Mouse (Mus musculus): ENCODE measurements around the gene Snd1. TPM values are rescaled to one million over a fixed set of nuclear protein-coding genes. Genes with fewer than 3 reads are reported as not detected.
A peak's percentile ranks its signal among the peaks of the same experiment; 100 is the strongest.

The Snd1 gene
- polyA plus RNA-seq, 1 experiment from 2014 or later = 82.0 TPM

DNA sequence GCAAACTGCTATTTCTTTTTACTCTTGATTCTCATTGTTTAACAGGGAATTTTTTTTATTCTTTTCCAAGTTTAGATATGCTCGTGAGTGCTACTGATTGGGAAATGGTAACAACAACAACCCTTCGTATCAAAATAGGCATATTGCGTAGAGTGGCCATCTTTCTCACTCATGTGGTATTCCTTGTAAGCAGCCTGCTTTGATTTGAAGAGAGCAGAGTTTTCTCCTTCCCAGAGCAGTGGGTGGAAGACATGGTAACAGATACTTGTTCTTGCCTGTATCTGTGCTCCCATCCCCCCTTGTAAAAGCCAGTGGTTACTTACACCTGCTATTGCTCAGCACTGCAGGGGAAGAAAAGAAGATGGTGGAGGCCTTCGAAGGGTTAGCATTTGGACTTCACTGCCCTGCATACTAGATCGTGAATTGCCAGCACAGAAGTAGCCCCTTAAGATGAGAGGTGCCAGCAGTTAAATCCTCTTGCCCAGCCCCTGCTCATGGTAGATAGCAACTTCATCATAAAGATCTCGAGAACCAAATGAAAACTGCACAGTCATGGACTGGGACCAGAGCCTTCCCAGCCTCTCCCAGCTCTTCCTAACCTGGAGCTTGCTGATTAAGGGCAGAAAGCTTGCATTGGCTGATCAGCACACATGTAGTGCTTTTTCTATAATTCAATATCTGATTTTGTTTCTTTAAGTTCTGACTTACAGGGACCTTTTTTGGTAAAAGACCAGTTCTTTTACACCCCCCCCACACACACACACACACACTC, 279.4 kb downstream of the Snd1 start:
- peaks cover 11% of the 10 kb centered on the region for H3K4me1 ChIP-seq
- no peak overlapping the region for H3K27ac ChIP-seq

DNA sequence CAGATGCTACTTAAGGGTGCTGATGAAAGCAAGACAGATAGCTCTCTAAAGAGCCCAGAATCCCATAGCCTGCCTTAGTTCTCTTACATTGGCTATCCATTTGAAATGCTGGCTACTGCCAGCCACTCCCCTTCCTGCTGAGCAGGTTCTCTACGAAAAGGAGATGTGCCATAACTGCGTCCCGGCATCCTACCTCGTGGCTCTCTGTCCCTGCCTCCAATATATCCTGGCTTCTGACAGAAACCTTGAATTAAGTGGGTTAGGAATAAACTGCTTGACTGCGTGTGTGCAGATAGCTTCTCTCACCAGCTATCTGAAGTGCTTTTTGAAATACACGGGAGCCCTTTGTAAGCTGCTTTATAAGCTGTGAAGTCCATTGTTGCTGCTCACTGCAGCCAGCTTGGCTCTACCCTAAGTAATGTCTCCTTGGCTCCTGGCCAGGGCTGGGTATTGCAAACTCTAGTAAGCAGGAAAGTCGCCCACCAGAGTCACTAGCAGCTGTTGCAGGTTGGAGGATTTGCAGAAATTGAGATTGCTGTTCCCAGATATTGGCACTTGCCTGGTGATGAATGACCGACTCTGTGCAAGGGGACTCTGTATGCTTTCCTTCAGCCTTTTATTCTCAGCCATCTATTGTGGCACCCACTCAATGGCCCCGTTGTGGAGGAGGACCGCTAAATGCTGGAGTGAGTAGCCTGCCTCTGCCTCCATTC, 281.5 kb downstream of the Snd1 start:
- Histone ChIP-seq H3K27me3 (replicated peaks) (no peaks in the 10 kb centered on the region), H3K36me3 (replicated peaks) (no peaks in the 10 kb centered on the region), H3K9me3 (no peaks in the 10 kb centered on the region), H3K9ac (no peak overlapping the region), H3K4me3 (no peak overlapping the region), H3K4me2 (peak overlapping the region; percentile 12; the same call in 1 of the 2 replicates), H3K4me1 (peaks cover 14% of the 10 kb centered on the region), H3K27ac (peak overlapping the region; percentile 64)
- ATAC-seq (replicated peaks) = peak; percentile 76
- WGBS = 21% methylated on average over 10 of the region's 10 CpGs

More for the DNA sequence above, 279.4 kb downstream of the Snd1 start:
- H3K4me2 ChIP-seq = no peak overlapping the region
- ATAC-seq (replicated peaks) = no peak
- H3K4me3 ChIP-seq = no peak overlapping the region
- H3K9ac ChIP-seq = no peak overlapping the region
- no peaks in the 10 kb centered on the region for H3K36me3 ChIP-seq (replicated peaks)
- no peaks in the 10 kb centered on the region for H3K27me3 ChIP-seq (replicated peaks)
- 86% methylated on average over 6 of the region's 6 CpGs for WGBS
- no peaks in the 10 kb centered on the region for H3K9me3 ChIP-seq

DNA sequence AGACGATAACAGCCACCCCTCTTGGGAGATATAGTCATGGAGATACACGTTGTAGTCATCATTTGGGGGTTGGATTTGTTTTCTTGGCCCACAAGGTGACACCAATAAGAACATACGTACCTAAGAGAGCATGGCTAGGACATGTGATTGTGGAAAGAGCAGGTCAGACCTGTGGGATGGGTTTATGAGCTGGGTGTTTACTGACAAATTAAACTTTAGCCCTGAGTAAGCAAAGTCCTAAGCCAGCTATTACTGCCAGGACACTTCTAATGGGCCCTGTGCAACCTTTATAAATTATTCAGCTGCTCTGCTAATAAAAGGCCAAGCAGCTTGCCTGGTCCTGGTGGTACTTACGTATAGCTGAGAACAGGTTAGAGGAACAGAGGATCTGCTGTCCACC, 283.4 kb downstream of the Snd1 start:
- 78% methylated on average over 4 of the region's 4 CpGs for WGBS
- Histone ChIP-seq H3K27me3 (replicated peaks) (no peaks in the 10 kb centered on the region), H3K27ac (no peak overlapping the region), H3K4me2 (no peak overlapping the region), H3K4me1 (peaks cover 26% of the 10 kb centered on the region), H3K9me3 (no peaks in the 10 kb centered on the region), H3K9ac (no peak overlapping the region), H3K36me3 (replicated peaks) (no peaks in the 10 kb centered on the region), H3K4me3 (no peak overlapping the region)
- ATAC-seq (replicated peaks) = no peak

DNA sequence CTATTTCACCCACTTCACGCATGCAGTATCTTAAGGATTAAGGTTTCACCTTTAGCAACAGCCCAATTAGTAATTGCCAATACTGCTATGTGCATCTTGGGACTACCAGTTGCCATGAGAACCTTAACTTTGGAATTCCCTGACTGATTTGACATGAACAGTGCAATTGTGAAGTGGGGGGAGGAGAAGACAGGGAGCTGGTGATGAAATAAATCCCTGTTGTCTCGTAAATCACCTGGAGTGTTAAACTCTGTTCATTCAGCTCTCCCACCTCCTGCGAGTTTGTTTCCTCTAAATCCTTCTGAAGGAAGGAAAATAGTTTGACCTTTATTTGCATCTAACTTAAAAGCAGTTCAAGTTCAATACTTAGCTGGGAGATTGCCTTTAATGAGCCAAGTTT, 286.8 kb downstream of the Snd1 start:
- H3K27ac ChIP-seq = no peak overlapping the region
- no peaks in the 10 kb centered on the region for H3K27me3 ChIP-seq (replicated peaks)
- H3K9me3 ChIP-seq = no peaks in the 10 kb centered on the region
- no peaks in the 10 kb centered on the region for H3K36me3 ChIP-seq (replicated peaks)
- H3K4me2 ChIP-seq = no peak overlapping the region
- H3K4me1 ChIP-seq = peaks cover 15% of the 10 kb centered on the region
- WGBS = 20% methylated on average over 3 of the region's 3 CpGs
- no peak overlapping the region for H3K9ac ChIP-seq
- no peak overlapping the region for H3K4me3 ChIP-seq
- ATAC-seq (replicated peaks) = no peak

DNA sequence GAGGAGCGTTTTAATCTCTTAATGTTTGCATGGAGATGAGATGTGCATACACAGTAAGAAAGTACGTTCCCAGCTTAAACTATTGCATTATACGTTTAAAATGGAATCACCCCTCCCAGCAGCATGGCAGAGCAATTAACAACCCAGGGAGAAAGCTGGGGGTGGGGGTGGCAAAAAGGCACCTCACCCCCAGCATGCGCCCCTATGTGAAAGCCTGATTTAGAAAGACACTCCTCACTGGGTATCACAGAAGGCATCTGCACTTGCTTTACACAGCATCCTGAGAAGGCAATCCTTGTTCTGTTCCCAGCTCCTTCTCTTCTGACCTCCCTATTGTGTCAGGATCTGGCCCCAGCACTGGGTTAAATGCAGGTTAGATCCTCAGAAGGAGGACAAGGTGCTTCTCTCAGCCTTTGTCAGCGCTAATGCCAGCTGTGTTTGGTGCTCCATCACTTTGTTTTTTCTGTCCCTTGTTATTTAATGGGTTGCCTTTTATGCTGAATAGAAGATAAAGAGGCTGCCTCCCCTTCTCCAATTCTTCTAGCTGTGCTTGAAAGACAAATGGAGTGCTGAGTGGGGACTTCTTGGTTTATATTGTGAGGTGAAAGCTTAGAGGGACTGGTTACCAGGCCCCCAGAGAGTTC, 287.3 kb downstream of the Snd1 start:
- Histone ChIP-seq H3K9me3 (no peaks in the 10 kb centered on the region), H3K27me3 (replicated peaks) (no peaks in the 10 kb centered on the region), H3K27ac (no peak overlapping the region), H3K4me2 (no peak overlapping the region), H3K4me3 (no peak overlapping the region), H3K36me3 (replicated peaks) (no peaks in the 10 kb centered on the region), H3K4me1 (peaks cover 14% of the 10 kb centered on the region), H3K9ac (no peak overlapping the region)
- no peak for ATAC-seq (replicated peaks)
- WGBS = 15% methylated on average over 5 of the region's 5 CpGs

DNA sequence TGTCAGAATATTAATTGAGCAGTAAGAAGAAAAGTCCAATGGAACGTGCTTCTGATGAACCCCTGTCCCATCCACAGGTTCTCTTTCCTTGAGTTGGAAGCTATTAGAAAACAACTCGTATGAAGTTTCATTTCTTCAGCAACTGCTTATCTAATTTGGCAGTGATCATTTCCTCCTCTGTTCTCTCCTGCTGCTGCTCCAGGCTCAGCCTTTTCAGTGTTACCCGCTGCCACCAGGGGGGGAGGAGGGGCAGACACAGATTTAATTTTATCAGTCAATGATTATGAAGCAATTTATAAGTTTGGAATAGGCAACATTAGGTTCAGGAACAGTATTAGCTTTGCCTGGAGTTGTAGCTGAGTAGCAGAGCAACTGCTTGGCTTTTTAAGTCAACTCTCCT, 291.7 kb downstream of the Snd1 start:
- no peaks in the 10 kb centered on the region for H3K9me3 ChIP-seq
- no peak overlapping the region for H3K9ac ChIP-seq
- H3K27me3 ChIP-seq (replicated peaks) = no peaks in the 10 kb centered on the region
- H3K36me3 ChIP-seq (replicated peaks) = no peaks in the 10 kb centered on the region
- H3K4me3 ChIP-seq = no peak overlapping the region
- no peak for ATAC-seq (replicated peaks)
- peaks cover 10% of the 10 kb centered on the region for H3K4me1 ChIP-seq
- H3K27ac ChIP-seq = no peak overlapping the region
- no peak overlapping the region for H3K4me2 ChIP-seq
- WGBS = 80% methylated on average over 3 of the region's 3 CpGs

DNA sequence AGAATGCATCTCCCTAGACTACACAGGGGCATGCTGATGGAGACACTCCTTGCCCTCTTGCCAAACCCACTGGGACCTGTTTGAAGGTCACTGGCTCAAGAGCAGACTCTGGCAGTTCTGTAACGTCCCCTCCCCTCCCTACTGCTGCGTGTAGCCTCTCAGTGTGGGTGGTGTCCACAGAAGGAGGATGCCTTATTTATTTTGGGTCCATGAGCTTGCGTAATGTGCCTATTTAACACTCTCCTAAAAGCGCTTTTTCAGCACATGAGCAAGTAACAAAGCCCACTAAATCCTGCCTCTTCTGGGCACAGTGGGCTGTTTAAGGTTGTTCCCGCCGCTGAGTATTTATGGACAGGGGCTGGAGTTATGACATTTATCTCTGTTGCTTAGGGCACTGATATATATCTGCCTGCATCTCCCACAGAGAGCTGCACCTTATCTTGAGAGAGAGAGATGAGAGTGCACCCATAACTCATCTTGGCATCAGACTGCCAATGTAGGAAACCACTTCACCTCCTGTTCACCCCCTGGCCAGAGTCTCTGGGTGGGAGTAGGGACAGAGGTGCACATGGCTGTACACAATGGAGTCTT, 293.0 kb downstream of the Snd1 start:
- H3K27me3 ChIP-seq (replicated peaks) = no peaks in the 10 kb centered on the region
- no peak overlapping the region for H3K27ac ChIP-seq
- H3K4me2 ChIP-seq = no peak overlapping the region
- H3K4me1 ChIP-seq = no peaks in the 10 kb centered on the region
- no peak overlapping the region for H3K9ac ChIP-seq
- no peaks in the 10 kb centered on the region for H3K9me3 ChIP-seq
- H3K36me3 ChIP-seq (replicated peaks) = no peaks in the 10 kb centered on the region
- WGBS = 90% methylated on average over 6 of the region's 6 CpGs
- no peak overlapping the region for H3K4me3 ChIP-seq
- no peak for ATAC-seq (replicated peaks)

DNA sequence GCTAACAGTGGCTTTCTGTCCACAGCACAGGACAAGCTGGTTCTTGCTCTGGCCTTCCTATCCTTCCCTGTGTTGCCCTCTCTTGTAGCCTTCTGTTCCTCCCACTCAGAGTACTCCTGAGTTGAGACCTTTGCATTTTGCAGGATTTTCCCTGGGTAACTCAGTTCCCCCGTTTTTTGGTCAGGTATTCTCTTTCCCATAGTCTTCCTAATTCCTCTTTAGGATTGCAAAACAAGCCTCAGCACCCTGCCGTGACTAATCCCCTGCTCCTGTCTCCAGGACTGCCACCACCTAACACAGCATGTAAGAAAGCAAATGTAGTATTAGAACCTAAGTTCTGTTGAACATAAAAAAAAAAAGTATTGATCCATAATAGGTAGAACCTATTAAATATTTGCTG, 296.4 kb downstream of the Snd1 start:
- Histone ChIP-seq H3K9me3 (no peaks in the 10 kb centered on the region), H3K36me3 (replicated peaks) (no peaks in the 10 kb centered on the region), H3K4me3 (no peak overlapping the region), H3K27ac (no peak overlapping the region), H3K9ac (no peak overlapping the region), H3K4me1 (no peaks in the 10 kb centered on the region), H3K4me2 (no peak overlapping the region), H3K27me3 (replicated peaks) (no peaks in the 10 kb centered on the region)
- 5% methylated on average over 2 of the region's 2 CpGs for WGBS
- ATAC-seq (replicated peaks) = no peak

DNA sequence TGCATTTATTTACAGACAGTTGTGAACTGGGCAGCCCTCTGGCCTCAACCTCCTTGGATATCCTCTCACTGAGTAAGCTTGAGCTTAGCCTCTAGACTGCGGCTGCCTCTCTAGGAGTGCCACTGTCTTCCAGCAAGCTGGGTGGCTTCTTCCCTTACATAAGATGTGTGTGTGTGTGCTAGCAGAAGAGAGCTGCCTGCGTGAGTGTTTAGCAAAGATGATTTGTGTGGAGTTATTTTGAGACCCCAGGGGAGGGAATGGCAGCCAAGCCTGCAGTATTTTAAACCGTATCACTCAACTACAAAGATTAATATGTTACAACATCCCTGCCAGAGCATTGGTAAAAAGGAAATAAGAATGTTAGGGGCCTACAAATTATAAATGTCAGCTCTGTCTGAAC, 306.8 kb downstream of the Snd1 start:
- ATAC-seq (replicated peaks) = no peak
- H3K27ac ChIP-seq = no peak overlapping the region
- H3K4me3 ChIP-seq = no peak overlapping the region
- H3K4me2 ChIP-seq = no peak overlapping the region
- no peak overlapping the region for H3K9ac ChIP-seq
- WGBS = 59% methylated on average over 3 of the region's 3 CpGs
- H3K36me3 ChIP-seq (replicated peaks) = no peaks in the 10 kb centered on the region
- peaks cover 16% of the 10 kb centered on the region; the same call in 1 of the 2 replicates for H3K4me1 ChIP-seq
- H3K9me3 ChIP-seq = no peaks in the 10 kb centered on the region
- H3K27me3 ChIP-seq (replicated peaks) = no peaks in the 10 kb centered on the region

DNA sequence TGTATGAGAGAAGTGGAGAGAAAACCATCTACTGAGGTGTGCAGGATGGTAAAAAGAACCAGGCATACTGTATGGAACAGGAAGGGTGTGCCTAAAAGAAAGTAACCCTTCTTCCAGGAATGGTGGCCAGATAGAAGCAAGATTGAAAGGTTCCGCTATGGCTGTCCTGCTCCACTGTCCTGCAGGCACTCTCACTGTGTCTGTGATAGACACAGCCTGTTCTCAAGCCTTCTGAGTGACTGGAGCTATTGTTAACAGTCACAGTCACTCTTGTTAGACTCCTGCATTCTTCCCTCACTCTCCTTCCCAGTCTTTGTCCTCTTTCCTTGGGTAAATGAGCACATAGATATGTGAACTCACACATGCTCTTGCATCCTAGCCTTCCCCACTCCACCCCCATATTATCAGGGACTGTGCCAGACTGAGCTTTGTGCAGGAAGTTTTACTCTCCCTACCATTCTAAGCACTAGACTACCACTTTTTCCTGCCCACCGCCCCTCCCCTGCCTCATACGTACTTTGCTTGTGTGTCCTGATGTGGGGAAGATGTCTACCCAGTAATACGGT, 308.2 kb downstream of the Snd1 start:
- no peak overlapping the region for H3K4me2 ChIP-seq
- no peak overlapping the region for H3K9ac ChIP-seq
- H3K27ac ChIP-seq = no peak overlapping the region
- ATAC-seq (replicated peaks) = peak; percentile 37; the same call in 1 of the 2 replicates
- H3K9me3 ChIP-seq = no peaks in the 10 kb centered on the region
- no peaks in the 10 kb centered on the region for H3K27me3 ChIP-seq (replicated peaks)
- H3K4me3 ChIP-seq = no peak overlapping the region
- no peaks in the 10 kb centered on the region for H3K36me3 ChIP-seq (replicated peaks)
- peaks cover 13% of the 10 kb centered on the region; the same call in 1 of the 2 replicates for H3K4me1 ChIP-seq
- 34% methylated on average over 4 of the region's 4 CpGs for WGBS

DNA sequence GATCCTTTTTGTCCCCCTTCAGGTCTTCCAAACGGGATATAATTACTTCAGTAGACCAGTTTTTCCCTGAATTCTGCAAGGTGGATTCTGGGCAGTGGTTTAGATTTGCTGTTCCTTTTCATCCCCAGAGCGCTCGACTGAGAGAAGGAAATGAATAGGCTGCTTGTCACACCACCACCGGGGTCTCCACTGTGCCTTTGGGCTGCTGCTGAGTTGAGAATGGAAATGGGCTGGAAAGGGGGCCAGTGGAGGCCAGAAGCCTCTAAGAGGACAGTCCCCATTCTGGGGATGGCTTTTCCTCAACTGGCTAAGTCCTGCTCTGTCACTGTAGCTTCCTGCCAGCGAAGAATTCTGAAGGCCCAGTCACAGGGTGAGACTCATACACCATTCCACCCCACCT, 309.0 kb downstream of the Snd1 start:
- WGBS = 25% methylated on average over 5 of the region's 5 CpGs
- Histone ChIP-seq H3K36me3 (replicated peaks) (no peaks in the 10 kb centered on the region), H3K4me1 (peaks cover 14% of the 10 kb centered on the region), H3K9ac (no peak overlapping the region), H3K27ac (no peak overlapping the region), H3K9me3 (no peaks in the 10 kb centered on the region), H3K4me3 (no peak overlapping the region), H3K27me3 (replicated peaks) (no peaks in the 10 kb centered on the region), H3K4me2 (no peak overlapping the region)
- ATAC-seq (replicated peaks) = no peak

DNA sequence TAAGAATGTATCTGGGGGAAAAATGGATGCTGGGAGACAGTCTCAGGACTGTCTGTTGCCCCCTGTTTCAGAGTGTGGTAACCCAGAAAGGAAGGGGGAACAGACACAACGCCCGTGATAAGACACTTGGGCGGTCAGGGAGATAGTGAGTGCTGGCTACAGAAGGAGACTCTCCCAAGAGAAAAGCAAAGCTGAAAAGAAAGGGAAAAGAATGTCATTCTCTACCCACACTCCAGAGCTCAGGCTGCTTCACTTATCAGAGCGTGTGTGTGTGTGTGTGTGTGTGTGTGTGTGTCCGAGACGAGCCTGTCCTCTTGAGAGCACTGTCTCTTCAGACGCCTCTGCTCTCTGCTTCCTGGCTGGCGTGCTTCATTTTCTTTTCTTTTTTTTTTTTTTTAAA, 310.8 kb downstream of the Snd1 start:
- no peaks in the 10 kb centered on the region for H3K27me3 ChIP-seq (replicated peaks)
- no peak for ATAC-seq (replicated peaks)
- H3K9me3 ChIP-seq = no peaks in the 10 kb centered on the region
- H3K9ac ChIP-seq = no peak overlapping the region
- WGBS = 82% methylated on average over 8 of the region's 8 CpGs
- H3K4me2 ChIP-seq = no peak overlapping the region
- H3K27ac ChIP-seq = no peak overlapping the region
- no peak overlapping the region for H3K4me3 ChIP-seq
- peaks cover 19% of the 10 kb centered on the region for H3K4me1 ChIP-seq
- H3K36me3 ChIP-seq (replicated peaks) = no peaks in the 10 kb centered on the region
